Mouse (Mus musculus) monocyte, adult 5-6 weeks (primary cell): ENCODE measurements around the gene Cenpp. TPM values are rescaled to one million over a fixed set of nuclear protein-coding genes. Genes with fewer than 3 reads are reported as not detected.

Experiments
- ATAC-seq: fragments of 153-309, 156-312 bp; replicated peaks from 2 replicates; pipeline ENCODE4 v1.8.0; 2017; ENCODE audit warnings: mild to moderate bottlenecking; ENCODE audit not compliant: low TSS enrichment, insufficient number of reproducible peaks, severe bottlenecking, poor library complexity, low FRiP score
- total RNA-seq: library from RNA; stranded (forward); fragments of 200-1000, 200-491, 200-594 nt; gene quantifications from 3 replicates; pipeline ENCODE4 v1.2.3, GENCODE M21; 2017

Cenpp gene
- total RNA-seq, result 2.4 to 4.6 TPM (median 2.9 TPM) in 3 replicates

DNA sequence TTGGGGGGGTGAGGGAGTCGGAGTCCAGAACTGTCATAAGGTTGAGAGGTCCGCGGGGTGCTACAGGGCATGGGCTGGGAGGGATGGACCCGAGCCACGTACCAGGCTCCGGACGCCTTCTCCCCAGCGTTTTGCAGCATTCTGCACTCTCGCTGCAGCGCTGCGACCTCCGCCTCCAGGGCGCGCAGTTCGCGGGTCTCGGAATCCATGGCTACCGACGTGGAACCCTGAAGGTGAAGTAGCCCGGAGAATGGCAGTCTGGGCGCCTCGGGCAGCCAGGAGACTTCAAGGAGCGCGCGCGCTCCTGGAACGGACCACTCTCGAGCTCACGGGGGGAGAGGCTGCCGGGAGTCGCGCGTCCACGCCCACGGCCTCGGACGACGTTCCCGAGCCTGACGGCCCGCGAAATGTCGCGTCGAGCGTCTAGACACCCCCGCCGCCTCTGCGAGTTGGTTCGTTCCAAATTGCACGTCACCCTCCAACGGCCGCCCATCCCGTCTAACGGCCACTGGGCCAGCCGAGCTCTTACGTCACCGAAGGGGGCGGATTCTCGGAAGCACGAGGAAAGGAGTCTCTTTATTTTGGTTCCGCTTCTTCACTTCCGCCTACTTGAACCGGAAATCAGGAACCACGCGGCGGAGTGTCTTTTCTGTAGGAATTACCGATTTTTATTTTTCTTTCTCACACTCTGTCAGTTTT lies at the start of gene Cenpp, which contains the start of gene Nol8:
Gene Cenpp (minus strand): TSS at position 305 of the 699 bp plus-strand sequence.
Gene Nol8 (plus strand): TSS at position 598 of the 699 bp plus-strand sequence.
- peak; percentile 98 for ATAC-seq

DNA sequence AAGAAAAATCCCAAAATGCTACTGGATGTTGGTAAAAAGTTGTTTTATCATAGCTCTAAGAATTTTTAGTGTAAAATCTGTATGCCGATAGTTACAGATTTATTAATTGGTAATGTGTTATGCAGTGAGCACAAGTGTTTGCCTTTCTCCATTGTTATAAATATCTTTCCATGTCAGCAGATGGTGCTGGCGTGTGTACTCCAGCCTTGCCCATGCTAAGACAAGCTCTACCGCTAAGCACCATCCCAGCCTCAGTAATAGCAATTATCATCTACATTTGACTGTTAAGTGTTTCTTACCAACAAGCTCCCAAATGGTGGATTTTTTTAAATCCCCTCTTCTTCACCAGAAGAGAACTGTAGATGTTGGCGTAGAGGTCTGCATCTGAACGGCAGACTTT lies 38.5 kb upstream of the Cenpp start:
- no peak for ATAC-seq

- ATAC-seq, result no peak
These were observed 31.7 kb upstream of the Cenpp start for GRCm38 (mm10) chr13:49684266-49684665.

GRCm38 (mm10) chr13:49682233-49682846 lies 29.8 kb upstream of the Cenpp start:
- ATAC-seq, result no peak

DNA sequence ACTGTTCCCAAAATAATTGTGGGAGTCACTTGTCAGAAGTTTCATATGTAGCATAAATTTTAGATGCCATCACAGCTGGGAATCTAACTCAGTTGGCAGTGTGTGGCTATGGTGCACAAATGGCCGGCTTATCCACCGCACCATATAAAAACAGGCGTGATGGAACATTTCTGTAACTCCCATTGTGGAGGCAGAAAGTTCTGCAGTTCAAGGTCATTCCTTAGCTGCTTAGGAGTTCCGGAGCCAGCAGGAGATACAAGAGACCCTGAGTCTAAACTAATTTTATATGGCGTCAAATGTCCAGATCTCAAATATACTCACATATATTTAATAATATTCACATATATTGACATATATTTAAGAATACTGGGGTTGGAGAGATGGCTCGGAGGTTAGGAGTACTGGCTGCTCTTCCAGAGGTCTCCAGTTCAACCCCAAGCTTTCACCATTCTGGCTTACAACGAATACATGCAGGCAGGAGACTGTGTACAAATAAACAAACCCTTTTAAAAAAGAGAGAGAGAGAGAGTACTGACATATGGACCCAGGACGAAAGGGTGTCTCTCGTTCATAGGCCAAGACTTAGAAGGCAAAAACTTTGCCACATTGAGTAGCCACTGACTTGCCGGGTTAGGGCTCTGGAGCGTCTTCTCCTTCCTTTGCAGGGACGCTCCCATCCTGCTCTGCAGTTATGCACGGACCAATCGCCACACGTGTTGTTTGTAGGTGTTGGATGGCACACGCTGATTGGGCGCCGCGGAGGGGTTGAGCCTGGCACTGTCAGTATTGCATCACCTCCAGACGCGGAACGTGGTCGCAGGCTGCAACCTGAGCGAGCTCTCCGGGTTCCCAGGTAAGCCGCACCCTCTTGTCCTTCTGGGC lies 29.0 kb upstream of the Cenpp start, which contains the start of gene Iars:
Gene Iars (plus strand): TSS at position 750 of the 882 bp plus-strand sequence.
- peak; percentile 100 for ATAC-seq

GRCm38 (mm10) chr13:49677793-49678192 lies 25.2 kb upstream of the Cenpp start:
- ATAC-seq, result no peak

GRCm38 (mm10) chr13:49653180-49653541 lies 576 bp upstream of the Cenpp start:
- peak; percentile 38 for ATAC-seq

- ATAC-seq, result no peak
These were observed 719 bp downstream of the Cenpp start for GRCm38 (mm10) chr13:49651781-49652351.

- no peak for ATAC-seq
These were observed 1.4 kb downstream of the Cenpp start for GRCm38 (mm10) chr13:49651136-49651535.

DNA sequence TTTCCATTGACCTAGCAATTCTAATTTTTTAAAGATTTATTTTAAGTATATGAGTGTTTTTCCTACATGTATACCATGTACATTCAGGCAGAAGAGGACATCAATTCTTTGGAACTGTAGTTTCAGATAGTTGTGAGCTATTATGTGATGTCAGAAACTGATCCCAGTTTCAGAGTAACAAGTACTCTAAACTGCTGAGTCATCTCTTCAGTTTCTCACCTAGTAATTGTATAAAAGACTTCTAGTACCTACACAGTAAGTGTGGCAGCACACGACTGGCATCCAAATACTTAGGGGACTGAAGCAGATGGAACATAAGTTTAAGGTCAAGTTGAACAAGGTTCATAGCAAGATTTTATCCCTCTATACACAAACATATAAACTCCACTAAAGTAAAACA lies 6.6 kb downstream of the Cenpp start:
- ATAC-seq, result no peak

DNA sequence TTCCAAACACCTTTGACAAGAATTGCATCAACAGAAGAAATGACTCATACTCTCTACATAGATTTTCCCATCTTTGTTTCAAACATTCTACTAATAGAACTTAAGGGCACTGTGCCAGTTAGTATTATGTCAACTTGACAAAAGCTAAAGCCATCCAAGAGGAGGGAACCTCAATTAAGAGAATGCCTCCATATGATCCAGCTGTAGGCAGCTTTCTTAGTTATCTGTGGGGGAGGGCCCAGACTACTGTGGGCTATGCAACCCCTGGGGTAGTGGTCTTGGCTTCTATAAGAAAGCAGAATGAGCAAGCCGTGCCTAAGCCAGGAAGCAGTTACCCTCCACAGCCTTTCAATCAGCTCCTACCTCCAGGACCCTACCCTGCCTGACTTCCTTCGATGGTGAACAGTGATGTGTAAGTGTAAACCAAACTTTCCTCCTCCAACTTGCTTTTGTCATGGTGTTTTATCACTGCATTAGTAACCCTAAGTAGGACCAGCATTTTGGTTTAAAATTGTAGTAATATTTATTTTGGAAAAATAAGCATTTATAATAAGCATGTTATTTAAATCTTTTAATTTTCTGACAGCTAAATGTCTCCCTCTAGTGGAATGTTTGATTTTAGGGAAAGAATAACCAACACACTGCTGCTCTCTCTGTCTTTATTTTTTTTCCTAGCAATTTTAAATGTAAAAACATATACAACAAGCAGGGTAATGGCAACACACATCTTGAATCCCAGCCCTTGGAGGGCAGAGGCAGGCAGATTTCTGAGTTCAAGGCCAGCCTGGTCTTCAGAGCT lies 7.7 kb downstream of the Cenpp start:
- ATAC-seq, result no peak

GRCm38 (mm10) chr13:49643669-49644362 lies 8.8 kb downstream of the Cenpp start:
- ATAC-seq, result no peak

GRCm38 (mm10) chr13:49642650-49643049 lies 9.9 kb downstream of the Cenpp start:
- no peak for ATAC-seq

GRCm38 (mm10) chr13:49639965-49640364 lies 12.6 kb downstream of the Cenpp start:
- ATAC-seq, result no peak

GRCm38 (mm10) chr13:49629076-49629475 lies 23.5 kb downstream of the Cenpp start:
- no peak for ATAC-seq

DNA sequence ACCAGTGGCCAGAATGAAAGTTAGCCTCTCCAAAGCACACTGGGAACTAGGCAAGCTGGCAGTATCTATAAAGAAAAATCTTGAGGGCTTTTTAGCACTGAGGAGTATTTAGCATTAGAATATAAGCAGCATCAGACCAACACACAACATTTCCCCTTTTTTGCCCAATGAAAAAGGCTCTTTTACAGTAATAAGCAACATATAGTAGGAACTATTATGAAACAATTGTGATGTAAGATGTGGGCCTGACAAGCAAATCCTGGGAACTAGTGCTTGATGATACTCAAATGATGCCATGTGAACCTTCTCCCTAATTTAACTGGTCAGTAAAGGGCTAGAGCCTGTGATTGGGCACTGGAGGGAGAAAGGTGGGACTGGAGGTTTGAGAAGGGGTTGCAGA lies 24.4 kb downstream of the Cenpp start:
- ATAC-seq, result peak; percentile 59

GRCm38 (mm10) chr13:49623216-49623615 lies 29.4 kb downstream of the Cenpp start:
- ATAC-seq, result no peak

DNA sequence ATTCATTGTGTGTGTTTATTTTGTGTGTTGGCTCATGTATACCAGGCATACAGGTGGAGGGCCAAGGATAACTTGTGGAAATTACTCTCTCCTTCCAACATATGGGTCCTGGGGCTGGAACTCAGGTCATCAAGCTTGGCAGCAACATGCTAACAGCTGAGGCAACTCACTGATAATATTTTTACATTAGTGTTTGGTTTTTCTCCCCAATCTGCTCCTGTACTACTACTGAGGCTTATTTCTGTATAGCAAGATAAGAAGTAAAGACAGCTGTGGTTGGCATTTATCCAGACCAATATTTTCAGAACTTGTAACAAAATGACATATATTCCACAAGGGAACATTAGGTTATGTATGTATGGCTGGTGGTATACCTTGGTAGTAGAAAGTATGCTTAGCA lies 34.2 kb downstream of the Cenpp start:
- no peak for ATAC-seq
